Mouse (Mus musculus) embryonic fibroblast, embryonic 13.5 days (primary cell): Measurements from ENCODE around the gene Ssx2ip.

ENCODE experiments used
- CTCF ChIP-seq: IDR thresholded peaks from 2 replicates; pipeline ENCODE4 v1.5.1; 2011; ENCODE audit warnings: mild to moderate bottlenecking, control low read depth, low read length, moderate library complexity, borderline replicate concordance; ENCODE audit not compliant: insufficient read depth
- POLR2A ChIP-seq: IDR thresholded peaks from 2 replicates; pipeline ENCODE4 v1.6.1; 2011; ENCODE audit warnings: low read depth, mild to moderate bottlenecking, control low read depth, low read length, moderate library complexity

DNA sequence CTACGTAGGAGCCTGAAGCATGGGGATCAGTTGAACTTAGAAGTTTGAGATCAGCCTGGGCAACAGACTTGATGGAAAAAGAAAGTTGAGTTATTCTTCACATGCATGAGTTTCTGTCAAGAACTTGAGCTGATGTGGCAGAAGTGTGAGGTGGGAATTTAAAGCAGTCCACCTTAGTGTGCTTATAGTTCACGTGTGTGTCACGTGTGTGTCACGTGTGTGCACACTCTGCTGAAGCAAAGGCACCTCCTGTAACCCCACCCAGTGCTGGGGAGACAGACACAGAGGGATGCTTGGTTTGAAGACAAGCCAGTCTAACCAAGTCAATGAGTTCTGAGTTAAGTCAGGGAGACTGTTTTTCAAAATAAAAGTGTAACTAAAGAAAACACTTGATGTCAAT is 6.6 kb upstream of the Ssx2ip start:
- TF ChIP-seq CTCF (no peak), POLR2A (no peak)
